Mouse (Mus musculus) right cerebral cortex, adult 18-20 months (tissue): ENCODE data around the gene Gm10375.
"Not testable (repeated sequence)": the region's sequence is repeated elsewhere in the genome, so short reads cannot be mapped to it uniquely, and the experiment has no call there.

Source experiments
- DNase-seq: peaks from one replicate; pipeline ENCODE4 v3.0.0; 2022; ENCODE audit warnings: mixed read lengths

The Gm10375 gene

GRCm38 (mm10) chr14:43607913-43608312 is at the start of gene Gm10375:
Gene Gm10375 (minus strand): TSS chr14:43608013.
- not testable (repeated sequence) for DNase-seq

- not testable (repeated sequence) for DNase-seq
Observed at GRCm38 (mm10) chr14:43579046-43579445, 28.8 kb downstream of the Gm10375 start, which contains the start of gene Gm17654. Gene Gm17654 (minus strand): TSS chr14:43579146.

- not testable (repeated sequence) for DNase-seq
Observed at GRCm38 (mm10) chr14:43577969-43578368, 29.8 kb downstream of the Gm10375 start.
